Mouse (Mus musculus) heart, embryonic 12.5 days (tissue): Measurements from ENCODE around the gene Olfr1436. TPM values are rescaled to one million over a fixed set of nuclear protein-coding genes. Genes with fewer than 3 reads are reported as not detected.
"Not testable (repeated sequence)": the region's sequence is repeated elsewhere in the genome, so short reads cannot be mapped to it uniquely, and the experiment has no call there.

Source experiments
- ATAC-seq: fragments of 200-750 bp; cut with Nextera tagmentation; 2 replicates; pipeline ENCODE4 v1.8.0; 2017; ENCODE audit warnings: moderate TSS enrichment, moderate library complexity; ENCODE audit not compliant: insufficient number of reproducible peaks, low FRiP score
- H3K27ac ChIP-seq: fragments of 300-500 bp; sonication (generic); 2 replicates; pipeline ENCODE4 v1.5.1; 2016; ENCODE audit warnings: mild to moderate bottlenecking, moderate library complexity; ENCODE audit not compliant: poor library complexity, severe bottlenecking
- H3K27me3 ChIP-seq: fragments of 300-500 bp; sonication (generic); replicated peaks from 2 replicates; pipeline ENCODE4 v1.6.1; 2016; ENCODE audit warnings: mild to moderate bottlenecking, moderate library complexity
- H3K36me3 ChIP-seq: fragments of 300-500 bp; sonication (generic); 2 replicates; pipeline ENCODE4 v1.6.1; 2016; ENCODE audit warnings: mild to moderate bottlenecking, moderate library complexity
- H3K4me1 ChIP-seq: fragments of 300-500 bp; sonication (generic); replicated peaks from 2 replicates; pipeline ENCODE4 v1.6.1; 2016; ENCODE audit warnings: mild to moderate bottlenecking
- H3K4me2 ChIP-seq: fragments of 300-500 bp; sonication (generic); 2 replicates; pipeline ENCODE4 v1.6.1; 2016; ENCODE audit warnings: mild to moderate bottlenecking, moderate library complexity
- H3K4me3 ChIP-seq: fragments of 300-500 bp; sonication (generic); 2 replicates; pipeline ENCODE4 v1.5.1; 2016; ENCODE audit warnings: mild to moderate bottlenecking
- H3K9ac ChIP-seq: fragments of 300-500 bp; sonication (generic); 2 replicates; pipeline ENCODE4 v1.6.1; 2016; ENCODE audit warnings: mild to moderate bottlenecking, moderate library complexity
- H3K9me3 ChIP-seq: fragments of 300-500 bp; sonication (generic); replicated peaks from 2 replicates; pipeline ENCODE4 v1.6.1; 2016; ENCODE audit warnings: mild to moderate bottlenecking, moderate library complexity
- WGBS: fragments of 180-500 bp; shearing (Covaris S2); methylation state at CpG from one replicate; pipeline ENCODE4 v1.1.7; 2016; 5-methylcytosine and 5-hydroxymethylcytosine counted together
- polyA plus RNA-seq: library from polyadenylated mRNA; unstranded; fragments of >200 nt; fragmentation: Nextera tagmentation; extraction: Ambion mirVana; gene quantifications from 2 replicates; pipeline ENCODE4 v1.2.1, GENCODE M21; 2016

Olfr1436 gene
- not detected in 2 replicates for polyA plus RNA-seq

DNA sequence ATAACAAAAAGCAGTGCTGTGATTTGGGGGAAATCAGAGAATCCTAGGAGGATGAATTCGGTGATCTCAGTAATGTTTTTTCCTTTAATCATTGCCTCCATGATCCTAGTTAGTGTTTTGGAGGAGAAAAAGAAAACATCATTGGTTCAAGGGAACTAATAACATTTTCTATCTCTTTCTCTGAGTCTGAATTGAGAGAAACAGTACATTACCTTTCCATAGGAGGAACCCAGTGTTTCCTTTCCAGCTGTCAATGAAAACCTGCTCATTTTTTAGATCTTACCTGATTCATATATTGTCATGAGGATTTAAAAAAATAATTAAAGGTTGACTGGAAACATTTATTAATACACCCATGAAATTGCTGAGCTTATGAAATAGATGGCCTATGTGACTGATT, at the start of gene Olfr1436:
Gene Olfr1436 (minus strand): TSS at position 101 of the 400 bp plus-strand sequence.
- WGBS = 71% methylated on average over 1 of the region's 1 CpGs
- not testable (repeated sequence) for H3K4me3 ChIP-seq, H3K27ac ChIP-seq, H3K4me2 ChIP-seq, H3K27me3 ChIP-seq, ATAC-seq, H3K4me1 ChIP-seq, H3K36me3 ChIP-seq, H3K9ac ChIP-seq, H3K9me3 ChIP-seq

DNA sequence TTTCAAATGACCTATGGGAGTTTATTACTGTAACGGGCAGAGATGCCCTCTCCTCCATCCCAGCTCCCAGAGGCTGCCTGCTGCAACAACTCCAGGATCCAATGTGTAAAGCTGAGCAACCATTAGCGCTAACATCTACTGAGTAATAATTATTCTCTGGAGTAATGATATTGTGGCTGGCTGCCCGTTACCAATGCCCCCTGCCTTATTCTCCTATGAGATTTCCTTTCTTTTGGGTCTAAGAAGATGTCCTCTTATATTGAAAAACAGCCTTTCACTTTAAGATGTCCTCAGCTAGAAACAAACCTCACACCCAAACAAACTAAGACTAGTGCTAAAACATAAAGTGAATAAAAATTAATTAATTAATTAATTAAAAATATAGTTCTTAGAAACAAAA, 36.9 kb upstream of the Olfr1436 start, which contains the start of gene Olfr1438-ps1:
Gene Olfr1438-ps1 (minus strand): TSS at position 101 of the 400 bp plus-strand sequence.
- no peak for ATAC-seq
- H3K27ac ChIP-seq = no peak within 1 kb of the TSS
- 78% methylated on average over 3 of the region's 3 CpGs for WGBS
- no peak within 1 kb of the TSS for H3K4me3 ChIP-seq
- no peak within 1 kb of the TSS for H3K4me2 ChIP-seq
- H3K4me1 ChIP-seq = no peaks in the 10 kb centered on the region
- no peak within 1 kb of the TSS for H3K9ac ChIP-seq
- no peaks in the 10 kb centered on the region for H3K36me3 ChIP-seq
- no peaks in the 10 kb centered on the region for H3K9me3 ChIP-seq
- H3K27me3 ChIP-seq = no peaks in the 10 kb centered on the region

DNA sequence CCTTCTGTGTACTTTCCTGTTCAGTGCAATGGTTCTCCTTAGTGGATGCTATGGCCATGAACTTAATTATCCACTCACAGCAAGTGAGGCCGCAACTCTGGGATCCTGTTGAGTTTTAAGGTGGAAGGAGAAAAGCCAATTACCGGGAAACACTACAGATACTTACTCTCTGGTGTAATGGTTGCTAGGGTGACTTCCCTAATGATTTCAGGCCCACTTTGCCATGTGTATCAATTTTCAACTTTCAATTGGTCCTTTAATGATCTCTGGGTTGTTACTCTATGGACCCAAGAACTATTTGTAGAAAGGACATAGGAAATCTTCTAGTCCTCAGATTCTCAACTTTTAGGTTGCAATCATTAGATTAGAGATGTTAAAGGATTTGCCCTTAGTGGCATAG, 26.1 kb upstream of the Olfr1436 start, which contains the start of gene Olfr1437:
Gene Olfr1437 (minus strand): TSS at position 101 of the 400 bp plus-strand sequence.
- Histone ChIP-seq H3K4me3 (no peak within 1 kb of the TSS), H3K27me3 (no peaks in the 10 kb centered on the region), H3K27ac (no peak within 1 kb of the TSS), H3K4me1 (no peaks in the 10 kb centered on the region), H3K4me2 (no peak within 1 kb of the TSS), H3K36me3 (no peaks in the 10 kb centered on the region), H3K9ac (no peak within 1 kb of the TSS), H3K9me3 (no peaks in the 10 kb centered on the region)
- ATAC-seq = no peak
- 73% methylated on average over 2 of the region's 2 CpGs for WGBS

DNA sequence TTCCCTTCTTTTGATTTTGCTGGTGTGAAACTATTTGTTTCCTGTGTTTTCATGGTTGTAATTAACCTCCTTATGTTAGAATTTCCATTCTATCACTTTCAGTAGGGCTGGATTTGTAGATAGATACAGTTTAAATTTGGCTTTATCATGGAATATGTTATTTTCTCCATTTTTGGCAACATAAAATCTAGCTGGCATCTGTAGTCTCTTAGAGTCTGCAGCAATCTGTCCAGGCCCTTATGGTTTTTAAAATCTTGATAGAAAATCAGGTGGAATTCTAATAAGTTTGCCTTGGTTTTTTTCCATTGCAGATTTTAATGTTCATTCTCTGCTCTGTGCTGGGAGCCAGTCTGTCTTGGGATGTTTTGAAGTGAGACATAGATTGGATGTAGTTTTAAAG, 6.0 kb downstream of the Olfr1436 start:
- H3K9ac ChIP-seq = no peak overlapping the region

DNA sequence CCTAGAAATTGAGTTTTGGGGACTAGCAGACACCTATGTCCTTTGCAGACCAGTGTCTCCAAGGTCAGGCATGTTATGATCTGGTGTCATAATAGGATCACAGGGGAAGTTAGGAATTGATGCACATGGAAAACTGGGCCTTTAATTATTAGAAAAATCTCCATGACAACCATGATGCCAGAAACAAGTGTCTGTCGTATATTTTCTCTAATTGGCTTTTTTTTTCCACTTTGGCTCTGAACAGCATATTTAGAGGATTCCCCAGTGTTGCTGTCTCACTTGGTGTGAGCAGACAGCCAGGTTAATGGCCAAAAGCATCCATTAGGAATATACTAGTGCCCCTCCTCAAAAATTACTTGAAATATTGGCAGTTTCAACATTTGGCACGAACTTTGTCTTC, 19.4 kb downstream of the Olfr1436 start, which contains the start of gene Olfr1434:
Gene Olfr1434 (plus strand): TSS at position 301 of the 400 bp plus-strand sequence.
- no peak within 1 kb of the TSS for H3K9ac ChIP-seq
- no peak for ATAC-seq
- no peak within 1 kb of the TSS for H3K27ac ChIP-seq
- H3K27me3 ChIP-seq = no peaks in the 10 kb centered on the region
- H3K4me1 ChIP-seq = no peaks in the 10 kb centered on the region
- no peaks in the 10 kb centered on the region for H3K36me3 ChIP-seq
- H3K4me2 ChIP-seq = no peak within 1 kb of the TSS
- H3K4me3 ChIP-seq = no peak within 1 kb of the TSS
- no peaks in the 10 kb centered on the region for H3K9me3 ChIP-seq
- WGBS = 55% methylated on average over 2 of the region's 2 CpGs

More for the DNA sequence above, 6.0 kb downstream of the Olfr1436 start:
- Histone ChIP-seq H3K27ac (no peak overlapping the region), H3K4me3 (no peak overlapping the region), H3K9me3 (no peaks in the 10 kb centered on the region), H3K4me2 (no peak overlapping the region), H3K27me3 (no peaks in the 10 kb centered on the region), H3K4me1 (no peaks in the 10 kb centered on the region), H3K36me3 (no peaks in the 10 kb centered on the region)
- no peak for ATAC-seq

DNA sequence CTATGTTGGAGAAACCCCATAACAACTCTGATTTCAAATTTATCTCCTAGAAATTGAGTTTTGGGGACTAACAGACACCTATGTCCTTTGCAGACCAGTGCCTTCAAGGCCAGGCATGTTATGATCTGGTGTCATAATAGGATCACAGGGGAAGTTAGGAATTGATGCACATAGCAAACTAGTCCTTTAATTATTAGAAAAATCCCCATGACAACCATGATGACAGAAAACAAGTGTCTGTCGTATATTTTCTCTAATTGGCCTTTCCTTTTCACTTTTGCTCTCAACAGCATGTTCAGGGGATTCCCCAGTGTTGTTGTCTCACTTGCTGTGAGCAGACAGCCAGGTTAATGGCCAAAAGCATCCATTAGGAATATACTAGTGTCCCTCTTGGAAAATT, 38.2 kb downstream of the Olfr1436 start, which contains the start of gene Olfr235:
Gene Olfr235 (plus strand): TSS at position 301 of the 400 bp plus-strand sequence.
- Histone ChIP-seq H3K36me3 (no peaks in the 10 kb centered on the region), H3K27me3 (no peaks in the 10 kb centered on the region), H3K9me3 (no peaks in the 10 kb centered on the region), H3K9ac (no peak within 1 kb of the TSS), H3K4me3 (no peak within 1 kb of the TSS), H3K4me1 (no peaks in the 10 kb centered on the region), H3K27ac (no peak within 1 kb of the TSS), H3K4me2 (no peak within 1 kb of the TSS)
- 49% methylated on average over 1 of the region's 1 CpGs for WGBS
- ATAC-seq = no peak

Other genes with a start within 250 kb of the Olfr1436 start
- gene Olfr1424, start 236.4 kb downstream of the Olfr1436 start, polyA plus RNA-seq = not detected in 2 replicates
- gene Olfr1425, start 221.4 kb downstream of the Olfr1436 start, polyA plus RNA-seq = not detected in 2 replicates
- not detected in 2 replicates for gene Olfr1426, start 207.1 kb downstream of the Olfr1436 start, polyA plus RNA-seq
- gene Olfr1427, start 195.8 kb downstream of the Olfr1436 start, polyA plus RNA-seq = not detected in 2 replicates
- not detected in 2 replicates for gene Olfr1428, start 183.2 kb downstream of the Olfr1436 start, polyA plus RNA-seq
- not detected in 2 replicates for gene Olfr76, start 175.9 kb downstream of the Olfr1436 start, polyA plus RNA-seq
- gene Olfr1555-ps1, start 129.0 kb downstream of the Olfr1436 start, polyA plus RNA-seq = not detected in 2 replicates
- gene Olfr1431, start 98.5 kb downstream of the Olfr1436 start, polyA plus RNA-seq = not detected in 2 replicates
- not detected in 2 replicates for gene Olfr1432, start 66.5 kb downstream of the Olfr1436 start, polyA plus RNA-seq
- gene Olfr262, start 57.5 kb downstream of the Olfr1436 start, polyA plus RNA-seq = not detected in 2 replicates
- not detected in 2 replicates for gene Olfr235, start 38.1 kb downstream of the Olfr1436 start, polyA plus RNA-seq
- not detected in 2 replicates for gene Olfr1434, start 19.3 kb downstream of the Olfr1436 start, polyA plus RNA-seq
- not detected in 2 replicates for gene Olfr1437, start 26.0 kb upstream of the Olfr1436 start, polyA plus RNA-seq
- not detected in 2 replicates for gene Olfr1438-ps1, start 36.8 kb upstream of the Olfr1436 start, polyA plus RNA-seq
- gene Olfr1440, start 88.1 kb upstream of the Olfr1436 start, polyA plus RNA-seq = not detected in 2 replicates
- not detected in 2 replicates for gene Olfr1441, start 118.3 kb upstream of the Olfr1436 start, polyA plus RNA-seq
- gene Pfpl, start 128.8 kb upstream of the Olfr1436 start, polyA plus RNA-seq = not detected in 2 replicates
- 0.06 and 0.18 TPM in 2 replicates for gene Mpeg1, start 161.6 kb upstream of the Olfr1436 start, polyA plus RNA-seq
- gene Dtx4, start 202.3 kb upstream of the Olfr1436 start, polyA plus RNA-seq = 1.4 and 1.7 TPM in 2 replicates
- 21.0 and 21.8 TPM in 2 replicates for gene Fam111a, start 246.6 kb upstream of the Olfr1436 start, polyA plus RNA-seq